Mouse (Mus musculus): ENCODE measurements at regions not wholly inside any gene's neighbourhood (a gene's known extent, or its start where the extent isn't known, plus 50 kb on each side); places are given as distances from the start of the nearest gene placed in this dataset.

- no peak for DNase-seq (ENCODE audit: low spot score)
Measured at GRCm38 (mm10) chr8:10906353-10906752, 101.9 kb downstream of the Irs2 start.

GRCm38 (mm10) chr8:10905761-10906160 is 102.5 kb downstream of the Irs2 start:
- DNase-seq (ENCODE audit: low spot score) = no peak

- no peak for DNase-seq (ENCODE audit: low spot score)
Measured at GRCm38 (mm10) chr8:10903957-10904356, 104.3 kb downstream of the Irs2 start.

GRCm38 (mm10) chr8:10901954-10902353 is 106.3 kb downstream of the Irs2 start:
- no peak for DNase-seq (ENCODE audit: low spot score)

DNA sequence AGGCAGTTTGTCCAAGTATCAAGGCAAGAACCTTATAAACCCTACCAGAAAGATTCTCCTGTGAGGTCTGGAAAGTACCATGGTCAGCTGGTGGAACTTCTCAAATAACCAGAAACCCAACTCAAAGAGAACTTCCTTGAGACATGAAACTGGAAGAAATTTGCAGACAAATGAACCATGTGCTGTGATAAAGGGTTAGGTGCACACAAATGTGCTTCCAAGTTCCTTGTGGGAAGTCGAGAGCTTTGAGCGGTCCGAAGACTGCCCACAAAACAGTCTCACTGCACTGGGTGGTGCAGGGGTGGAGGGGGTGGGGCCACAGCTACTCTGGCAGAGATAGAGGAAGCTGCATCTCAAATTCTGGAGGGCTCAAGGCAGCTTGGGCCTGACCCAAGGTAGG is 107.2 kb downstream of the Irs2 start:
- DNase-seq (ENCODE audit: low spot score) = no peak

DNA sequence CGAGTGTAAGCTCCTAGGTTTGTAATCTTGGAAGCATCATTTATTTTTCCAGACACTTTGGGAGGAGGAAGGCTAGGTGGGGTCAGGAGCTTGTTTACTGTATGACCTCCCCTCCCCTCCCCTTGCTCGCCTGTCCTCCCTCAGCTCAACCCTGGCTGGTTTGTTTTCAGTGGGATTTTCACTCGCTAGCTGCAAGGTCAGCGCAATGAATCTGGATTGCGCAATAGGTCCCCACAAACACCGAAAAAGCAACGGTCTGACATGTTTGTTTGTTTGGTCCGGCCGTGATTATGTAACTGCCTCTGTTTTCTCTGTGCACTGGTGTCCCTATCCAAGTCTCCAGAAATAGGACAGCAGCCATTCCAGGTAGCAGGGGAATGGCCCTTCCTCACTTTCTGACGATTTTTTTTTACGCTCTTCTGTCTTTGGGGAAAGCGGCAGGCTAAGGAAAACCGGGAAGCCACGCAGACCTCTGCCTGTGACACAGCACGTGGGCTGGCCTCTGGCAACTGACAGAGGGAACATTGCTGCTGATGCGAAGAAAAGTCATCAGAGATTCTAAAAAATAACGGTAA is 108.6 kb downstream of the Irs2 start:
- no peak for DNase-seq (ENCODE audit: low spot score)

- DNase-seq (ENCODE audit: low spot score) = no peak
Measured at GRCm38 (mm10) chr8:10898562-10899527, 109.4 kb downstream of the Irs2 start.

DNA sequence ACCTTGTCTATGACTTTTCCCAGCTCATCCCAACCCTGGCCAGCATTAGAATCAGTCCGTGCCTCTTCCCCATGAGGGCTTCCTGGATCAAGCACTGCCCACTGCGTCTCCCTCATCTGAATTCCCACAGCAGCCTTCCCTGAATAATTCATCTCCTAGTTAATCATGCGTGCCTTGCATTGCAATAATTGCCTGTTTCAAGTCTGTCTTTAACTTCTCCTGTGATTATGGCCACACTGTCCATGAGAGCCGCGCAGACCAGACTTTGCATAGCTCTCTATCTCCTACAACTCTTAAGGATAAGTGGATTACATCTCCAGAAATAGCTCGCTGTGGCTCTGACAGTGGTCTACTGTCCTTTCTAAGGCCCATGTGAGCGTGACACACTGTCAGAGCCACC is 110.7 kb downstream of the Irs2 start:
- no peak for DNase-seq (ENCODE audit: low spot score)

DNA sequence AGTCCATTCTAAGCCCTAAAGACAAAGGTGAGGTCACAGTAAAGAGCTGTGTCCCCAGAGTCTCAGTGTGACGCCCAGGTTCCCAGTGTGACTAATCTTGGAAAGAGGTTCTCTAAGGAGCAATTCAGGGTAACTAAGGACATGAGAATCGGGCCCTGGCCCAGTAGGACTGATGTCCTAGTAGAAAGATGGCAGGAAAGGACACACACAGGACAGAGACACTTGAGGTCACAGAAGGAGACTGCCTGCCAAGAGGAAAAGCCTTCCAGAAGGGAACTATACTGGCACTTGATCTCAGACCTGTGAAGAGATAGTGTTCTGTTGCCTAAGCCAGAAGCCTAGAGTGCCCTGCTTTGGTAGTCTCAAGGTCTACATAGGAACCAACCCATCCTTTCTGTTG is 113.1 kb downstream of the Irs2 start:
- no peak for DNase-seq (ENCODE audit: low spot score)

DNA sequence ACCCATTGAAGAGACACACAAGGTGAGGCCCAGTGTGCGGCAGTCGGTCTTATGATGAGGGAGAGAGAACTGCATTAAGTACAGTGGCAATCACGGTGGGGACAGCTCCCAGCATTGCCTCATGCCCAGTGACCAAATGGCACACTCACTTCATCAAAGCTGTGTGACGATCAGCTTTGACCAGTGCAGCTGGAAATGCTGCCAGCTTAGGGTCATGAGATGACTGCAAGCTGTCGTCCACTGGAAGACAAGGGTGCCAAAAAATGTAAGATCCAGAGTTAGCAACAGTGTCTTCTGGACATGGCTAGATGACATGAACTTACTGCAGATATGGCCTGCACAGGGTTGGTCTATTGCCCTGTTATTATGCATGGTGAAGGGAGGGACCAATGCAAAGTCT is 114.0 kb downstream of the Irs2 start:
- DNase-seq (ENCODE audit: low spot score) = no peak

GRCm38 (mm10) chr8:10893709-10894108 is 114.5 kb downstream of the Irs2 start:
- DNase-seq (ENCODE audit: low spot score) = no peak

GRCm38 (mm10) chr8:10891906-10892305 is 116.4 kb downstream of the Irs2 start:
- no peak for DNase-seq (ENCODE audit: low spot score)

- no peak for DNase-seq (ENCODE audit: low spot score)
Measured at GRCm38 (mm10) chr8:10891440-10891839, 116.8 kb downstream of the Irs2 start.

- no peak for DNase-seq (ENCODE audit: low spot score)
Measured at GRCm38 (mm10) chr8:10885452-10885851, 122.8 kb downstream of the Irs2 start.

DNA sequence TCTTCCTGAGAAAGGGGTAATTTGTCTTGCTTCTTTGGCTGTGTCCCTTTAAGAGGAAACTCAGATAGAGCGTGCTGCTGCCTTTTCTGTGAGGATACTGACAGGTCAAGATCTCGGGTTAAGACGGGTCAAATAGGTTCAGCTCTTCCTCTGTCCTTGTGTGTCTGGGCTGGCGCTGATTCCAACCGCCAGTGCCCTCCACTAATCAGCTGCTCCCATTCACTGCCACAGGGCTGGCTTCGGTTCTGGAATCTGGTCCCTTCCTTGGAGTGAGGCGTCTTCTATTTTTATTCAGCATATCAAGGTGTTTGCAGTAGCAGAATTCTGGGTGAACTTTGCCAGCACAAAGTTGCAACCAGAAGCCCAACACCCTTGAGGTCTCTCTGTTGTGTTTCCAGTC is 124.8 kb downstream of the Irs2 start:
- no peak for DNase-seq (ENCODE audit: low spot score)

DNA sequence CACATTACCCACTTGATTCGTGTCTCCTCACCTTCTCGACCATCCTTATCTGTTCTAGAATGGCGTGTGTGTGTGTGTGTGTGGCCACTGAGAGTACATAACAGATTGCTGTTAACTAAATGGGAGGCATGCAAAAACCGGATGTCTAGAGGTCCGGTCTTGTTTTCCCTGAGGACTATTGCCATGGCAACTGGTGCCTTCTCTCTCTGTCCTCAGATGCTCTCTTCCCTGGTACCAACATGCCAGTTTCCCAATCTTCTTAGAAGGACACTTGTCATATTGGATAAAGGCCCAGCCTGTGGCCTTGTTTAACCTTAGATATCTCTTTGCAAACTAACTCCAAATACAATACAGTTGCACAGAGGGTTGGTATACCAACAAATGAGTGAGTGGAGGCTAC is 125.9 kb downstream of the Irs2 start:
- DNase-seq (ENCODE audit: low spot score) = no peak

GRCm38 (mm10) chr8:10879883-10880282 is 128.4 kb downstream of the Irs2 start:
- no peak for DNase-seq (ENCODE audit: low spot score)

- DNase-seq (ENCODE audit: low spot score) = no peak
Measured at GRCm38 (mm10) chr8:10879049-10879847, 129.0 kb downstream of the Irs2 start.

GRCm38 (mm10) chr8:10878371-10878770 is 129.9 kb downstream of the Irs2 start:
- DNase-seq (ENCODE audit: low spot score) = no peak

GRCm38 (mm10) chr8:10875170-10875569 is 133.1 kb downstream of the Irs2 start:
- no peak for DNase-seq (ENCODE audit: low spot score)

- no peak for DNase-seq (ENCODE audit: low spot score)
Measured at GRCm38 (mm10) chr8:10871451-10871850, 136.8 kb downstream of the Irs2 start.

- no peak for DNase-seq (ENCODE audit: low spot score)
Measured at GRCm38 (mm10) chr8:10870423-10871055, 137.7 kb downstream of the Irs2 start.

All from testis, postnatal 10 days (tissue).